Mouse (Mus musculus) embryonic facial prominence, embryonic 15.5 days (tissue): ENCODE measurements at regions not wholly inside any gene's neighbourhood (a gene's known extent, or its start where the extent isn't known, plus 50 kb on each side); places are given as distances from the start of the nearest gene placed in this dataset.

Experiments used
- ATAC-seq: fragments of 200-750 bp; cut with Nextera tagmentation; 2 replicates; pipeline ENCODE4 v1.8.0; 2017; ENCODE audit warnings: low read depth, moderate TSS enrichment; ENCODE audit not compliant: insufficient number of reproducible peaks, low FRiP score, low TSS enrichment
- H3K27ac ChIP-seq: fragments of 300-500 bp; sonication (generic); replicated peaks from 2 replicates; pipeline ENCODE4 v1.5.1; 2015; ENCODE audit warnings: mild to moderate bottlenecking, inconsistent platforms
- H3K27me3 ChIP-seq: fragments of 300-500 bp; sonication (generic); 2 replicates; pipeline ENCODE4 v1.6.1; 2015; ENCODE audit warnings: inconsistent platforms
- H3K36me3 ChIP-seq: fragments of 300-500 bp; sonication (generic); 2 replicates; pipeline ENCODE4 v1.6.1; 2015; ENCODE audit warnings: mild to moderate bottlenecking, inconsistent platforms
- H3K4me1 ChIP-seq: fragments of 300-500 bp; sonication (generic); 2 replicates; pipeline ENCODE4 v1.6.1; 2015; ENCODE audit warnings: inconsistent platforms
- H3K4me2 ChIP-seq: fragments of 300-500 bp; sonication (generic); replicated peaks from 2 replicates; pipeline ENCODE4 v1.6.1; 2015; ENCODE audit warnings: mild to moderate bottlenecking, inconsistent platforms
- H3K4me3 ChIP-seq: fragments of 300-500 bp; sonication (generic); replicated peaks from 2 replicates; pipeline ENCODE4 v1.5.1; 2015; ENCODE audit warnings: mild to moderate bottlenecking, inconsistent platforms
- H3K9ac ChIP-seq: fragments of 300-500 bp; sonication (generic); 2 replicates; pipeline ENCODE4 v1.6.1; 2015; ENCODE audit warnings: inconsistent platforms
- H3K9me3 ChIP-seq: fragments of 300-500 bp; sonication (generic); replicated peaks from 2 replicates; pipeline ENCODE4 v1.6.1; 2016; ENCODE audit warnings: inconsistent platforms
- WGBS: fragments of 180-500 bp; shearing (Covaris S2); methylation state at CpG from one replicate; pipeline ENCODE4 v1.1.7; 2015; 5-methylcytosine and 5-hydroxymethylcytosine counted together

GRCm38 (mm10) chr12:8859588-8859987 is 61.9 kb upstream of the Laptm4a start:
- H3K9me3 ChIP-seq: no peaks in the 10 kb centered on the region
- no peaks in the 10 kb centered on the region for H3K36me3 ChIP-seq
- peaks cover 31% of the 10 kb centered on the region for H3K4me1 ChIP-seq
- 51% methylated on average over 4 of the region's 4 CpGs for WGBS
- H3K27ac ChIP-seq: peak overlapping the region; percentile 68; the same call in 1 of the 2 replicates
- no peak overlapping the region for H3K9ac ChIP-seq
- no peak overlapping the region for H3K4me2 ChIP-seq
- H3K4me3 ChIP-seq: no peak overlapping the region
- no peaks in the 10 kb centered on the region for H3K27me3 ChIP-seq
- peak; percentile 41; the same call in 1 of the 2 replicates for ATAC-seq

- 53% methylated on average over 3 of the region's 3 CpGs for WGBS
- Histone ChIP-seq H3K36me3 (no peaks in the 10 kb centered on the region), H3K4me2 (no peak overlapping the region), H3K9ac (no peak overlapping the region), H3K27me3 (no peaks in the 10 kb centered on the region), H3K9me3 (no peaks in the 10 kb centered on the region), H3K4me3 (no peak overlapping the region), H3K4me1 (peaks cover 4% of the 10 kb centered on the region), H3K27ac (no peak overlapping the region)
- ATAC-seq: no peak
Observed at GRCm38 (mm10) chr12:8864830-8865229, 56.6 kb upstream of the Laptm4a start.

DNA sequence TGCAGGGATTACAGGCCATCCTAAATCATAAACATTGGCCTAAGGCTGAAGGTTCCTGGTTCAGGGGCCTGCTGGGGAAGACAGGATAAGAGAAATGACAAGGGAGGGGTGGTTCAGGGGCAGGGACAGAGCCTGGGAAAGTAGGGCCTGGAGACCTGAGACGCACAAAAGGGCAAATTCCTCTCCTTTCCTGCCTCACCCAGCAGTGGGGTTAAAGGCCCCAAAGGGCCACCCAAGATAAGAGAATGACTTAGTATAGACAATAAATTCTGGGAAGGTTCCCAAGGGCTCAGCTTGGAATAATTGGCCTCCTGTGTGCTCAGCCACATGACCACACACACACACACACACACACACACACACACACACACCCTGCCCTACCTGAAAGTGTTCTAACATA is 56.2 kb upstream of the Laptm4a start:
- no peak overlapping the region for H3K9ac ChIP-seq
- H3K36me3 ChIP-seq: no peaks in the 10 kb centered on the region
- no peak overlapping the region for H3K4me3 ChIP-seq
- no peak overlapping the region for H3K4me2 ChIP-seq
- H3K27ac ChIP-seq: no peak overlapping the region
- WGBS: 60% methylated on average over 1 of the region's 1 CpGs
- 0 out of 2 replicates have a peak, but pooled peaks cover under 1% of the 10 kb centered on the region for H3K4me1 ChIP-seq
- ATAC-seq: no peak
- no peaks in the 10 kb centered on the region for H3K27me3 ChIP-seq
- H3K9me3 ChIP-seq: no peaks in the 10 kb centered on the region

GRCm38 (mm10) chr12:8867104-8867503 is 54.4 kb upstream of the Laptm4a start:
- no peaks in the 10 kb centered on the region for H3K9me3 ChIP-seq
- no peak overlapping the region for H3K9ac ChIP-seq
- no peak overlapping the region for H3K4me3 ChIP-seq
- no peak overlapping the region for H3K4me2 ChIP-seq
- no peak for ATAC-seq
- no peak overlapping the region for H3K27ac ChIP-seq
- H3K36me3 ChIP-seq: no peaks in the 10 kb centered on the region
- no peaks in the 10 kb centered on the region for H3K4me1 ChIP-seq
- 20% methylated on average over 1 of the region's 1 CpGs for WGBS
- H3K27me3 ChIP-seq: no peaks in the 10 kb centered on the region

GRCm38 (mm10) chr12:8868690-8869089 is 52.8 kb upstream of the Laptm4a start:
- H3K4me3 ChIP-seq: no peak overlapping the region
- H3K27ac ChIP-seq: no peak overlapping the region
- no peak overlapping the region for H3K4me2 ChIP-seq
- H3K4me1 ChIP-seq: no peaks in the 10 kb centered on the region
- no peak overlapping the region for H3K9ac ChIP-seq
- no peak for ATAC-seq
- 51% methylated on average over 6 of the region's 6 CpGs for WGBS
- no peaks in the 10 kb centered on the region for H3K9me3 ChIP-seq
- no peaks in the 10 kb centered on the region for H3K27me3 ChIP-seq
- H3K36me3 ChIP-seq: no peaks in the 10 kb centered on the region

GRCm38 (mm10) chr12:8869190-8869589 is 52.3 kb upstream of the Laptm4a start:
- no peak for ATAC-seq
- H3K9ac ChIP-seq: no peak overlapping the region
- H3K27ac ChIP-seq: no peak overlapping the region

More at GRCm38 (mm10) chr12:8869190-8869589, 52.3 kb upstream of the Laptm4a start:
- 46% methylated on average over 1 of the region's 1 CpGs for WGBS
- no peak overlapping the region for H3K4me3 ChIP-seq
- H3K9me3 ChIP-seq: no peaks in the 10 kb centered on the region
- no peaks in the 10 kb centered on the region for H3K4me1 ChIP-seq
- no peak overlapping the region for H3K4me2 ChIP-seq
- H3K36me3 ChIP-seq: no peaks in the 10 kb centered on the region
- H3K27me3 ChIP-seq: no peaks in the 10 kb centered on the region
